Mouse (Mus musculus): ENCODE results near the gene Foxo3. TPM values are rescaled to one million over a fixed set of nuclear protein-coding genes. Genes with fewer than 3 reads are reported as not detected.

The Foxo3 gene
- polyA plus RNA-seq, 1 experiment from 2014 or later = 5.8 TPM

DNA sequence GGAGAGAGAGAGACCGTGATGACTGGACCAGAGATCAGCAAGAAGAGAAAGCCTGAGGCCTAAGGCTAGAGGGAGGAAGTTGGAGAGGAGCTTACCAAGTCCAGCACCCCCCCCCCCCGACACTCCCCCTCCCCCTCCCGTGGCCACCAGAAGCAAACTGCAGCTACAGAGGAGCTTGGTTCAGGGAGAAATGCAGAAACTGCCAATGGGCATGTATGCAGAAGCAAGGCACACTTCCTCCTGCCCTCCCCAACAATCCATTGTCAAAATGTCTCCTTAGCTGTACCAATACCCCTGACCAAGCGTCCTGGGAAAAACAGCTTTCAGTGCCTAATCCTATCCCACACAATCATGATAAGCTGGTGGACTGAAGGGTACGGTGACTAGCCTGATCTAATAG is 131.8 kb downstream of the Foxo3 start:
- Histone ChIP-seq H3K9me3 (replicated peaks) (no peaks in the 10 kb centered on the region), H3K27ac (ENCODE audit: poor library complexity, severe bottlenecking) (no peak overlapping the region), H3K27me3 (replicated peaks) (no peaks in the 10 kb centered on the region; the same call in 1 of the 2 replicates), H3K4me3 (no peak overlapping the region), H3K36me3 (no peaks in the 10 kb centered on the region), H3K4me1 (replicated peaks) (no peaks in the 10 kb centered on the region; the same call in 1 of the 2 replicates), H3K4me2 (no peak overlapping the region), H3K9ac (no peak overlapping the region)
- WGBS = 55% methylated on average over 5 of the region's 5 CpGs
- no peak for ATAC-seq (ENCODE audit: insufficient number of reproducible peaks, low FRiP score)

DNA sequence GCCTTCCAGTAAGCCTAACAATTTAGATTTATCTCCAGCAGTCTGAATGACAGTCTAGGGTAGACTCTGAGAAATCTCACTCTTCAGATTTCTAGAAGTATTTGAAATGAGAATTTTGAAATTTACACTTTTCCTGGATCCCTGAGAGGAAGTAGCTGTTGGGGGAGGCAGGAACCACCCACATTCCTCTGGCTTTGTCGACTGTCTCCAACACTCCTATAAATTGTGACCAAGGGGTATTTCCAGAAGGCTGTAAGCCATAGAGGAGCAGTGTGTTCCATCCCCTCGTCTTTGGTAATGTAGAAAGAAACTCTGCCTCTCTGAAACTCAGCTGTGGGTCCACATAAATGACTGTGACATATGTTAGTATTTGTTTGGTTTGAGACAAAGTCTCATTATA is 132.4 kb downstream of the Foxo3 start:
- no peak overlapping the region for H3K27ac ChIP-seq (ENCODE audit: poor library complexity, severe bottlenecking)
- no peaks in the 10 kb centered on the region for H3K36me3 ChIP-seq
- WGBS = 36% methylated on average over 2 of the region's 2 CpGs
- no peak overlapping the region for H3K4me3 ChIP-seq
- H3K27me3 ChIP-seq (replicated peaks) = no peaks in the 10 kb centered on the region; the same call in 1 of the 2 replicates
- no peak overlapping the region for H3K4me2 ChIP-seq
- H3K9ac ChIP-seq = no peak overlapping the region
- no peak for ATAC-seq (ENCODE audit: insufficient number of reproducible peaks, low FRiP score)
- H3K4me1 ChIP-seq (replicated peaks) = no peaks in the 10 kb centered on the region; the same call in 1 of the 2 replicates
- no peaks in the 10 kb centered on the region for H3K9me3 ChIP-seq (replicated peaks)

DNA sequence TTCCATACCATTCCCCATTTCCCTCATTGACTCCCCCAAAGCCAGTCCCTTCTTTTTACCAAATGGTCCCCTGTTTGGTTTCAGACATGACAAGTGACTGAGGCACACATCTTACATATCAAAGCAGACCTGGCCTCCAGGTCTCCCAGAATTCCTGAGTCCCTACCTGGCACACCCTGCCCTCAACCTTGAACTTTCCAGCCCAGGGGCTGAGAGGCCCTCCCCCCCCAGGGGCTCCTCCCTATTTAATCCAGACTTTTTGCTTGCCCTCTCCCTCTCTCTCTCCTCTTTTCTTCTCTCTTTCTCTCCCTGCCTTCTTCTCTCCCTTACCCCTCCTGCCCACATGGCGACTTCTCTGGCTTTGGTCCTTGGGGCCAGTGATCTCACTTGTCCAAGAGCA is 133.8 kb downstream of the Foxo3 start:
- WGBS = 83% methylated on average over 1 of the region's 1 CpGs
- H3K27ac ChIP-seq (ENCODE audit: poor library complexity, severe bottlenecking) = no peak overlapping the region
- ATAC-seq (ENCODE audit: insufficient number of reproducible peaks, low FRiP score) = no peak
- no peak overlapping the region for H3K4me3 ChIP-seq
- no peak overlapping the region for H3K9ac ChIP-seq
- H3K27me3 ChIP-seq (replicated peaks) = no peaks in the 10 kb centered on the region; the same call in 1 of the 2 replicates
- H3K4me2 ChIP-seq = no peak overlapping the region
- no peaks in the 10 kb centered on the region for H3K36me3 ChIP-seq
- H3K4me1 ChIP-seq (replicated peaks) = no peaks in the 10 kb centered on the region; the same call in 1 of the 2 replicates
- no peaks in the 10 kb centered on the region for H3K9me3 ChIP-seq (replicated peaks)

DNA sequence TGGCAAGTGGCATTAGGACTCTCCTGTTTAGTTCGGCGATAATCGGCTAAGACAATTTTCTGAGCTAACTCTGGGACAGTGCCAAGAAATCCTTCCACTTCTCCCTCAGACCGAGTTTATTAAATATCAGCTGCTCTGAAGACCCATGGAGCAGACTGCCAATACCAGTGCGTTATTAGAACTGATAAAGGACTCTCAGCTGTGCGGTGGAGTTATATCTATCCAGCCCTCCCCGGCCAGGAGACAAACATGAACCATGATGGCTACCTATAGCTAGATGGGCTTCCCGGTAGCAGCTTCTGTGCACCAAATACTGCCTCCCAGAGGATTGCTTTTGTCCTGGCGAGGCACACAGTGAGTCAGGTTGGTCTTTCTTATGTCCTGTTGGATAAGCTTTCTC is 134.5 kb downstream of the Foxo3 start:
- H3K27ac ChIP-seq (ENCODE audit: poor library complexity, severe bottlenecking) = no peak overlapping the region
- no peak overlapping the region for H3K9ac ChIP-seq
- ATAC-seq (ENCODE audit: insufficient number of reproducible peaks, low FRiP score) = no peak
- WGBS = 62% methylated on average over 9 of the region's 9 CpGs
- H3K4me1 ChIP-seq (replicated peaks) = no peaks in the 10 kb centered on the region; the same call in 1 of the 2 replicates
- H3K36me3 ChIP-seq = no peaks in the 10 kb centered on the region
- 0 out of 2 replicates have a peak, but pooled peaks cover 2% of the 10 kb centered on the region for H3K9me3 ChIP-seq (replicated peaks)
- H3K4me3 ChIP-seq = no peak overlapping the region
- no peak overlapping the region for H3K4me2 ChIP-seq
- no peaks in the 10 kb centered on the region; the same call in 1 of the 2 replicates for H3K27me3 ChIP-seq (replicated peaks)

DNA sequence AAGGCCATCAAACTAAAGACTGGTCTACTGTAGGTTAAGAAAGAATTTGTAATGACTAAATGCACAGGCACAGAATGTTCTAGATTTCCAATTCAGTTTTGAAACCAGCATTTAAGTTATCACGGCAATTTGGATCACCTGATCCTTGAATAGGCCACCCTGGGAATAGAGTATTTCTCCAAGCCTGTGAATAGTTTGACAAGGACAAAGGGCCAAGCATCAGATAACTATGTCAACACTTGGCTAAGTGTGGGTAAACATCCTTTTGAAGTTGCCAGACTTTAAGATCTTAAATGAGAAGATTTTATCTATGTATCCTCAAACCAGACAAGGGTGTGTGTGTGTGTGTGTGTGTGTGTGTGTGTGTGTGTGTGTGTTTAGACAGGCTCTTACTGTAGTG is 136.8 kb downstream of the Foxo3 start:
- Histone ChIP-seq H3K36me3 (no peaks in the 10 kb centered on the region), H3K27me3 (replicated peaks) (no peaks in the 10 kb centered on the region), H3K4me3 (no peak overlapping the region), H3K9me3 (replicated peaks) (0 out of 2 replicates have a peak, but pooled peaks cover 2% of the 10 kb centered on the region), H3K4me1 (replicated peaks) (no peaks in the 10 kb centered on the region; the same call in 1 of the 2 replicates), H3K4me2 (no peak overlapping the region), H3K9ac (no peak overlapping the region), H3K27ac (ENCODE audit: poor library complexity, severe bottlenecking) (no peak overlapping the region)
- ATAC-seq (ENCODE audit: insufficient number of reproducible peaks, low FRiP score) = no peak
- 58% methylated on average over 1 of the region's 1 CpGs for WGBS

DNA sequence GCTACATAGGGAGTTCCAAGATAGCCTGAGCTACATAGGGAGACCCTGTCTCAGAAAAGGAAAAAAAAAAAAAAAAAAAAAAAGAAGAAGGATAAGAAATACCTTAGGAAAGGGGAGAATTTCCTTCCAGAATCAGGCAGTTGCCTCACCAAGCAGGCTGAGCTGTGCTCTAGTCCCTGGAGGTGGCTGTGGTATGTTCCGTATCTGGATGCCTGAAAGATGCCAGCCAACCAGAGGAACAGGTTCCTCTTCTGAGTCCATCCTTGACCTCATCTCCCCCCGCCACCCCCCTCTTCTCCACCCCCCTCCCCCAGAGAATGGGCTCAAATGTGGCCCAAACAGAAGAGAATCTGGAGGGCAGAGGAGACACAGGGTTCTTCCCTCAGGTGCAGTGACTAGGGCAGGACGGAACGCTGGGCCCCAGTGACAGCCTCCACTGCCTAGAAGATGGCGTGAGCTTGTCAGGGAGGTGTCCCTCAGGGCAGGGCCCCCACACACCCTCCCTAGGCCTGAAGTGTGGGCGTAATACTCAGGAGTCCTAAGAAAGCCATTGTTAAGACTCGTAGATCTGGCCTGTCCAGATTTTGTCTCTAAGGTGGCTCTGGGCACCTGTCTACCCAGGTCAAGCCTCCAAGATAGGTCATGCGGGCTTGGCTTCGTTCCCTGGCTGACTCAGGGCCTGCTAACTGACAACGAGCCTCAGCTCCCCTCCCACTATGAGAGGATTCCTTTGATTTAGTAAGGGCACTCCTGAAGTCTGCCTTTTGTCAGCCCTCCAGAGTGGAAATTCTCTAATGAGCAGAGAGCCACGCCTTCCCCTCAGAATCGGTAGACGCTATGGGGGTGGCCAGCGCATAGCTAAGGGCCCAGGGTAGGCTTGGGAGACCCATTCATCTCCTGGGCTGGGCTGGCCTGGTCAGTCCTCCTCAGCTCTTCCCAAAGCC is 141.5 kb downstream of the Foxo3 start:
- whole genome bisulfite sequencing = 67% methylated on average over 14 of the region's 14 CpGs

More for the DNA sequence above, 141.5 kb downstream of the Foxo3 start:
- no peak overlapping the region for H3K4me2 ChIP-seq
- H3K4me3 ChIP-seq = no peak overlapping the region
- no peaks in the 10 kb centered on the region for H3K36me3 ChIP-seq
- no peak for ATAC-seq (ENCODE audit: insufficient number of reproducible peaks, low FRiP score)
- no peak overlapping the region for H3K27ac ChIP-seq (ENCODE audit: poor library complexity, severe bottlenecking)
- no peak overlapping the region for H3K9ac ChIP-seq
- 0 out of 2 replicates have a peak, but pooled peaks cover 5% of the 10 kb centered on the region for H3K9me3 ChIP-seq (replicated peaks)
- H3K4me1 ChIP-seq (replicated peaks) = no peaks in the 10 kb centered on the region
- H3K27me3 ChIP-seq (replicated peaks) = no peaks in the 10 kb centered on the region

Other genes with a start within 250 kb of the Foxo3 start
- gene Afg1l, start 201.8 kb upstream of the Foxo3 start, polyA plus RNA-seq (2016; fragmentation: Nextera tagmentation; extraction: Ambion mirVana) = 13.5 and 14.1 TPM in 2 replicates
- gene Snx3, start 225.3 kb upstream of the Foxo3 start, polyA plus RNA-seq (2016; fragmentation: Nextera tagmentation; extraction: Ambion mirVana) = 353 and 382 TPM in 2 replicates

Data from heart, embryonic 12.5 days (tissue).